Comparison of ENCODE assay signal across 12 mouse cellular contexts in genomic region chr1:138992384-138993138, GRCm38 (mm10). TPM values are rescaled to one million over a fixed set of nuclear protein-coding genes. Genes with fewer than 3 reads are reported as not detected.
DNase-seq lines count a peak whose midpoint lies in the region; ATAC-seq lines count a peak whose summit lies in the region.
"Had no signal": no experiment of that assay in that cellular context is flagged by ENCODE, and none has a peak within 500 bp of the region (broad histone marks: within the 10 kb centered on the region; RNA-seq: fewer than 3 reads in every experiment).

No protein-coding gene starts in this region.

- no peak overlapping the region for H3K4me2 ChIP-seq in midbrain, embryonic 11.5 days
- H3K4me2 ChIP-seq in hindbrain, embryonic 15.5 days = no peak overlapping the region
- no peak overlapping the region for H3K4me2 ChIP-seq in neural tube, embryonic 15.5 days
- H3K4me2 ChIP-seq: limb, embryonic 12.5 days had no signal

- peaks cover 9% of the 10 kb centered on the region; the same call in 1 of the 2 replicates for H3K4me1 ChIP-seq in midbrain, embryonic 11.5 days (ENCODE audit: control insufficient read depth, insufficient read depth, low read length)
- H3K4me1 ChIP-seq in midbrain, embryonic 10.5 days = peaks cover 32% of the 10 kb centered on the region
- no peaks in the 10 kb centered on the region for H3K4me1 ChIP-seq in hindbrain, embryonic 15.5 days (replicated peaks)
- H3K4me1 ChIP-seq in neural tube, embryonic 15.5 days = no peaks in the 10 kb centered on the region
- H3K4me1 ChIP-seq: limb, embryonic 12.5 days had no signal

- no peak overlapping the region for H3K9ac ChIP-seq in midbrain, embryonic 11.5 days (ENCODE audit: low read length)
- no peak overlapping the region for H3K9ac ChIP-seq in hindbrain, embryonic 15.5 days
- no peak overlapping the region for H3K9ac ChIP-seq in neural tube, embryonic 15.5 days (replicated peaks)
- H3K9ac ChIP-seq: limb, embryonic 12.5 days had no signal

- no peaks in the 10 kb centered on the region for H3K27me3 ChIP-seq in midbrain, embryonic 11.5 days (ENCODE audit: control insufficient read depth, insufficient read depth, low read length)
- H3K27me3 ChIP-seq in midbrain, embryonic 10.5 days (ENCODE audit: low read depth, poor library complexity, severe bottlenecking) = peaks cover 11% of the 10 kb centered on the region; the same call in 1 of the 2 replicates
- no peaks in the 10 kb centered on the region for H3K27me3 ChIP-seq in hindbrain, embryonic 15.5 days
- H3K27me3 ChIP-seq in neural tube, embryonic 15.5 days (replicated peaks) = no peaks in the 10 kb centered on the region
- H3K27me3 ChIP-seq: limb, embryonic 12.5 days had no signal

- no peak overlapping the region for H3K27ac ChIP-seq in midbrain, embryonic 11.5 days (ENCODE audit: low read depth, low read length)
- H3K27ac ChIP-seq in midbrain, embryonic 10.5 days (replicated peaks) = no peak overlapping the region
- H3K27ac ChIP-seq in hindbrain, embryonic 15.5 days (replicated peaks) = no peak overlapping the region
- H3K27ac ChIP-seq in neural tube, embryonic 15.5 days (replicated peaks) = no peak overlapping the region; the same call in 1 of the 2 replicates
- H3K27ac ChIP-seq: limb, embryonic 12.5 days had no signal

- no peaks in the 10 kb centered on the region for H3K9me3 ChIP-seq in midbrain, embryonic 11.5 days (ENCODE audit: control insufficient read depth, low read length)
- 0 out of 2 replicates have a peak, but pooled peaks cover 9% of the 10 kb centered on the region for H3K9me3 ChIP-seq in midbrain, embryonic 10.5 days (replicated peaks)
- H3K9me3 ChIP-seq in hindbrain, embryonic 15.5 days = no peaks in the 10 kb centered on the region
- no peaks in the 10 kb centered on the region for H3K9me3 ChIP-seq in neural tube, embryonic 15.5 days (replicated peaks)
- H3K9me3 ChIP-seq: limb, embryonic 12.5 days had no signal

- ATAC-seq in midbrain, embryonic 11.5 days (ENCODE audit: low FRiP score) = peak; percentile 36; the same call in 1 of the 2 replicates
- ATAC-seq in hindbrain, embryonic 15.5 days (ENCODE audit: low FRiP score, low read depth) = peak; percentile 50; the same call in 1 of the 2 replicates
- ATAC-seq in neural tube, embryonic 15.5 days (ENCODE audit: low FRiP score) = 0 out of 2 replicates have a peak, but pooled peaks have one; percentile 64

- WGBS in midbrain, embryonic 11.5 days = 65% methylated on average over 5 of the region's 5 CpGs
- WGBS in midbrain, embryonic 10.5 days = 73% methylated on average over 5 of the region's 5 CpGs
- 55% methylated on average over 5 of the region's 5 CpGs for WGBS in hindbrain, embryonic 15.5 days
- 44% methylated on average over 5 of the region's 5 CpGs for WGBS in neural tube, embryonic 15.5 days

- H3K36me3 ChIP-seq in midbrain, embryonic 11.5 days (ENCODE audit: control insufficient read depth, insufficient read depth, low read length) = no peaks in the 10 kb centered on the region
- peaks cover 7% of the 10 kb centered on the region; the same call in 1 of the 2 replicates for H3K36me3 ChIP-seq in midbrain, embryonic 10.5 days
- H3K36me3 ChIP-seq in hindbrain, embryonic 15.5 days = no peaks in the 10 kb centered on the region
- no peaks in the 10 kb centered on the region; the same call in 1 of the 2 replicates for H3K36me3 ChIP-seq in neural tube, embryonic 15.5 days
- H3K36me3 ChIP-seq: limb, embryonic 12.5 days had no signal

- peak; percentile 42 to 46 for DNase-seq in heart, postnatal 10 days
- no peak for DNase-seq in heart, postnatal 4 days
- no peak for DNase-seq in midbrain, embryonic 11.5 days (ENCODE audit: low spot score, missing footprints)
- DNase-seq in midbrain, embryonic 10.5 days (ENCODE audit: low spot score) = no peak
- DNase-seq in urinary bladder, postnatal 25 days (ENCODE audit: low spot score) = no peak
- DNase-seq: adrenal gland, adult 8-10 months; cerebellum, adult 9-10 months; layer of hippocampus, adult 9-11 months; thymus, adult 2 months had no signal

- no peak overlapping the region for H3K4me3 ChIP-seq in midbrain, embryonic 11.5 days (ENCODE audit: low read depth, low read length)
- no peak overlapping the region for H3K4me3 ChIP-seq in midbrain, embryonic 10.5 days
- no peak overlapping the region for H3K4me3 ChIP-seq in hindbrain, embryonic 15.5 days
- no peak overlapping the region for H3K4me3 ChIP-seq in neural tube, embryonic 15.5 days (replicated peaks)
- H3K4me3 ChIP-seq: limb, embryonic 12.5 days had no signal

- intact Hi-C loops in heart, postnatal 10 days (cut with DNase I) = no loop called here

RNA-seq across cellular contexts. Expression of gene Dennd1b, which starts 29.3 kb away (rescaled TPM):
- 10 to 100 TPM; 25.6 to 26.1 TPM for total RNA-seq in heart, postnatal 10 days (2021)
- 10 to 100 TPM; 30.8 to 33.3 TPM for total RNA-seq in heart, postnatal 4 days (2021)
- 12.2 and 13.3 TPM in 2 replicates for polyA plus RNA-seq in midbrain, embryonic 11.5 days (2014; fragmentation: Nextera tagmentation; extraction: Ambion mirVana)
- 6.4 and 9.4 TPM in 2 replicates for polyA plus RNA-seq in midbrain, embryonic 10.5 days (2016; fragmentation: Nextera tagmentation; extraction: Ambion mirVana)
- polyA plus RNA-seq in hindbrain, embryonic 15.5 days (2015; fragmentation: Nextera tagmentation; extraction: Ambion mirVana) = 7.9 and 12.1 TPM in 2 replicates
- 9.1 and 9.7 TPM in 2 replicates for polyA plus RNA-seq in neural tube, embryonic 15.5 days (2015; fragmentation: Nextera tagmentation; extraction: Ambion mirVana)

Comparison
In these comparisons a context has a peak if more than half of its experiments do, and no peak if none do; other contexts are left out.
1. DNase-seq: peak in heart, postnatal 10 days (2 of 2); none in heart, postnatal 4 days (single experiment), midbrain, embryonic 11.5 days (single experiment), midbrain, embryonic 10.5 days (single experiment) and urinary bladder, postnatal 25 days (single experiment).
2. Peak in every context shown above with its lines, with median percentiles within 50 percentile points of each other: ATAC-seq.